Mouse (Mus musculus) forebrain, postnatal 0 days (tissue): ENCODE results near the gene Nos1. TPM values are rescaled to one million over a fixed set of nuclear protein-coding genes. Genes with fewer than 3 reads are reported as not detected.

ENCODE experiments used
- ATAC-seq: fragments of 200-750 bp; cut with Nextera tagmentation; 2 replicates; pipeline ENCODE4 v1.8.0; 2017; ENCODE audit warnings: mild to moderate bottlenecking, moderate library complexity
- DNase-seq: peaks from one replicate; pipeline ENCODE4 v3.0.0-alpha.2; 2015
- H3K27ac ChIP-seq: fragments of 300-500 bp; sonication (generic); 2 replicates; pipeline ENCODE4 v1.5.1; 2014; ENCODE audit warnings: low read depth, mild to moderate bottlenecking, antibody characterized with exemption, low read length, moderate library complexity, mixed read lengths
- H3K27me3 ChIP-seq: fragments of 300-500 bp; sonication (generic); 2 replicates; pipeline ENCODE4 v1.6.1; 2014; ENCODE audit warnings: mild to moderate bottlenecking, low read length, mixed read lengths; ENCODE audit not compliant: insufficient read depth
- H3K36me3 ChIP-seq: fragments of 300-500 bp; sonication (generic); 2 replicates; pipeline ENCODE4 v1.6.1; 2014; ENCODE audit warnings: mild to moderate bottlenecking, moderate library complexity; ENCODE audit not compliant: insufficient read depth
- H3K4me1 ChIP-seq: fragments of 300-500 bp; sonication (generic); 2 replicates; pipeline ENCODE4 v1.6.1; 2014; ENCODE audit warnings: antibody characterized with exemption; ENCODE audit not compliant: insufficient read depth
- H3K4me2 ChIP-seq: fragments of 300-500 bp; sonication (generic); 2 replicates; pipeline ENCODE4 v1.6.1; 2014; ENCODE audit warnings: low read depth, mild to moderate bottlenecking, moderate library complexity
- H3K4me3 ChIP-seq: fragments of 300-500 bp; sonication (generic); 2 replicates; pipeline ENCODE4 v1.5.1; 2014; ENCODE audit warnings: low read depth, low read length, mixed read lengths
- H3K9ac ChIP-seq: fragments of 300-500 bp; sonication (generic); 2 replicates; pipeline ENCODE4 v1.6.1; 2014; ENCODE audit warnings: mild to moderate bottlenecking
- H3K9me3 ChIP-seq: fragments of 300-500 bp; sonication (generic); 2 replicates; pipeline ENCODE4 v1.6.1; 2016; ENCODE audit warnings: low read length
- CTCF ChIP-seq: sonication (generic); IDR thresholded peaks from 2 replicates; pipeline ENCODE4 v1.5.1; 2016; ENCODE audit warnings: antibody characterized with exemption, control low read depth, low read depth
- WGBS: fragments of 180-500 bp; shearing (Covaris S2); extraction: QIAGEN DNeasy Blood & Tissue Kit; methylation state at CpG from one replicate; pipeline ENCODE4 v1.1.7; 2014; 5-methylcytosine and 5-hydroxymethylcytosine counted together
- polyA plus RNA-seq: library from polyadenylated mRNA; unstranded; fragments of >200 nt; fragmentation: Nextera tagmentation; extraction: Ambion mirVana; gene quantifications from 2 replicates; pipeline ENCODE4 v1.2.1, GENCODE M21; 2015
- total RNA-seq: library from RNA; depleted of rRNA; stranded (reverse); fragments of >200 nt; gene quantifications from 2 replicates; pipeline ENCODE4 v1.2.3, GENCODE M21; 2014

Nos1 gene
- total and polyA plus RNA-seq, 2 experiments from 2014 or later, result 4.1 to 16.9 TPM

- no peaks in the 10 kb centered on the region for H3K27me3 ChIP-seq
- no peaks in the 10 kb centered on the region for H3K4me1 ChIP-seq
- no peak overlapping the region for H3K4me2 ChIP-seq
- H3K27ac ChIP-seq, result no peak overlapping the region
- 88% methylated on average over 10 of the region's 10 CpGs for WGBS
- DNase-seq (no peak), ATAC-seq (no peak)
- H3K4me3 ChIP-seq, result no peak overlapping the region
- no peaks in the 10 kb centered on the region for H3K9me3 ChIP-seq
- no peaks in the 10 kb centered on the region for H3K36me3 ChIP-seq
- TF ChIP-seq CTCF, result no peak
- H3K9ac ChIP-seq, result no peak overlapping the region
These were observed 189.0 kb downstream of the Nos1 start for GRCm38 (mm10) chr5:117969681-117970427.

GRCm38 (mm10) chr5:117976263-117976656 is 195.4 kb downstream of the Nos1 start:
- TF ChIP-seq CTCF, result no peak
- Histone ChIP-seq H3K4me3 (peak overlapping the region; percentile 100), H3K9me3 (no peaks in the 10 kb centered on the region), H3K4me2 (peak overlapping the region; percentile 67), H3K36me3 (peaks cover 15% of the 10 kb centered on the region), H3K9ac (peak overlapping the region; percentile 99), H3K27ac (peak overlapping the region; percentile 92), H3K4me1 (0 out of 2 replicates have a peak, but pooled peaks cover 7% of the 10 kb centered on the region), H3K27me3 (no peaks in the 10 kb centered on the region)
- 22% methylated on average over 19 of the region's 19 CpGs for WGBS
- ATAC-seq (peak; percentile 10; the same call in 1 of the 2 replicates), DNase-seq (no peak)

- H3K9me3 ChIP-seq, result no peaks in the 10 kb centered on the region
- peak within 1 kb of the TSS; percentile 67 for H3K4me2 ChIP-seq
- peak within 1 kb of the TSS; percentile 100 for H3K4me3 ChIP-seq
- WGBS, result 2% methylated on average over 82 of the region's 88 CpGs
- peak; percentile 95 for DNase-seq
- peaks cover 21% of the 10 kb centered on the region for H3K36me3 ChIP-seq
- H3K9ac ChIP-seq, result peak within 1 kb of the TSS; percentile 99
- H3K27me3 ChIP-seq, result no peaks in the 10 kb centered on the region
- H3K4me1 ChIP-seq, result 0 out of 2 replicates have a peak, but pooled peaks cover 7% of the 10 kb centered on the region
- ATAC-seq, result peak; percentile 93
- H3K27ac ChIP-seq, result peak within 1 kb of the TSS; percentile 92
- peak; percentile 29 for TF ChIP-seq CTCF
These were observed 196.0 kb downstream of the Nos1 start, which contains the start of gene Fbxo21 for GRCm38 (mm10) chr5:117976657-117977500. TSS of gene Fbxo21 (plus strand) at chr5:117976730.

- WGBS, result 3% methylated on average over 30 of the region's 30 CpGs
- Histone ChIP-seq H3K9me3 (no peaks in the 10 kb centered on the region), H3K4me3 (peak overlapping the region; percentile 100), H3K4me2 (peak overlapping the region; percentile 67), H3K27ac (peak overlapping the region; percentile 92), H3K4me1 (0 out of 2 replicates have a peak, but pooled peaks cover 7% of the 10 kb centered on the region), H3K9ac (peak overlapping the region; percentile 99), H3K27me3 (no peaks in the 10 kb centered on the region), H3K36me3 (peaks cover 29% of the 10 kb centered on the region)
- TF ChIP-seq CTCF, result no peak
- DNase-seq, result peak; percentile 79
- ATAC-seq, result peak; percentile 37
These were observed 196.8 kb downstream of the Nos1 start for GRCm38 (mm10) chr5:117977501-117978158.

- peak overlapping the region; percentile 92 for H3K27ac ChIP-seq
- ATAC-seq, result no peak
- WGBS, result 33% methylated on average over 17 of the region's 17 CpGs
These were observed 197.4 kb downstream of the Nos1 start for GRCm38 (mm10) chr5:117978159-117978697.

GRCm38 (mm10) chr5:117979082-117979481 is 198.2 kb downstream of the Nos1 start:
- Histone ChIP-seq H3K27me3 (no peaks in the 10 kb centered on the region), H3K4me2 (peak overlapping the region; percentile 67; the same call in 1 of the 2 replicates), H3K4me1 (0 out of 2 replicates have a peak, but pooled peaks cover 7% of the 10 kb centered on the region), H3K36me3 (peaks cover 43% of the 10 kb centered on the region), H3K27ac (no peak overlapping the region), H3K4me3 (peak overlapping the region; percentile 100; the same call in 1 of the 2 replicates), H3K9ac (0 out of 2 replicates have a peak overlapping the region, but pooled peaks have one; percentile 99), H3K9me3 (no peaks in the 10 kb centered on the region)
- no peak for TF ChIP-seq CTCF
- DNase-seq, result no peak
- no peak for ATAC-seq
- 42% methylated on average over 5 of the region's 5 CpGs for WGBS

More at GRCm38 (mm10) chr5:117978159-117978697, 197.4 kb downstream of the Nos1 start:
- Histone ChIP-seq H3K36me3 (peaks cover 35% of the 10 kb centered on the region), H3K9ac (peak overlapping the region; percentile 99), H3K4me3 (peak overlapping the region; percentile 100), H3K27me3 (no peaks in the 10 kb centered on the region), H3K4me2 (peak overlapping the region; percentile 67), H3K4me1 (0 out of 2 replicates have a peak, but pooled peaks cover 7% of the 10 kb centered on the region), H3K9me3 (no peaks in the 10 kb centered on the region)
- TF ChIP-seq CTCF, result no peak
- DNase-seq, result no peak
